Mouse (Mus musculus): ENCODE results near the gene Slc7a8. TPM values are rescaled to one million over a fixed set of nuclear protein-coding genes. Genes with fewer than 3 reads are reported as not detected.

The Slc7a8 gene
- total RNA-seq (2015; ENCODE audit: low replicate concordance) (7.1 and 11.9 TPM in 2 replicates), total RNA-seq (2017; ENCODE audit: low replicate concordance) (2.6 and 3.0 TPM in 2 replicates)

GRCm38 (mm10) chr14:54781610-54782365, at the start of gene Slc7a8:
Gene Slc7a8, minus strand, starts transcription at chr14:54781946.
- ATAC-seq (replicated peaks; ENCODE audit: low FRiP score, poor library complexity, severe bottlenecking), result no peak

- ATAC-seq (replicated peaks; ENCODE audit: low FRiP score, poor library complexity, severe bottlenecking), result no peak
Measured at GRCm38 (mm10) chr14:54823716-54824115, 42.0 kb upstream of the Slc7a8 start.

DNA sequence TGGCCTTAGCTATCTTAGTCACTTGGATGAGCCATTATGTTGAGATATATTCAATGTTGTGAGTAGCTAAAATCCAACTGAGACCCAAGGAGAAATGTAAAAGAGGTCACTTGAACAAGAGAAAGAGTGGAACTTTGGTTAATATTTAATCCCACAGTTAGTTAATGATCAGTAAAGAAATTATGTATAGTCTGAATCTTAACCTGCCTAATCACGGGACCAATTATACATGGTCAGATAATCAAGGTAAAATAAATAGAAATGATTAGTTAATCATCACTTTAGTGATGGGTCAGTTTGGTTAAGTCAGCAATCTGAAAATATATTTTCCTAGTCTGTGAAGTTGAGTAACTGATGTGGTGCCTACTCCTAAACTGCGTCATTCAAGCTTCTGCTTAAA, 40.6 kb upstream of the Slc7a8 start:
- no peak for ATAC-seq (replicated peaks; ENCODE audit: low FRiP score, poor library complexity, severe bottlenecking)

DNA sequence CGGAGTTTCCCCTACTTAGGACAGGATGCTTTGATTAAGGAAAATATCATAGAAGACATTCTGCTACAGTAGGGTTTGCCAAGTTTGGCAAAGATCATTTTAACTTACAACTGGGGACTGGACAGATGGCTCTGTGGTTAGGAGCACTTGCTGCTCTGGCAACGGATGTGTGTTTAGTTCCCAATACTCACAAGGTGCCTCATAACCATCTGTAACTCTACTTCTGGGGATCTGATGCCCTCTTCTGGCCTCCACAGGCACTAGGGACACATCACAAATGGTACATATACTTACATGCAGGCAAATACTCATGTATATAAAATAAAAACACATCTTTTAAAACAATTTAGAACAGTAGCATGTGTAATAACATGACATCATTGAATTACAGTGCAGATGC, 36.0 kb upstream of the Slc7a8 start:
- ATAC-seq (replicated peaks; ENCODE audit: low FRiP score, poor library complexity, severe bottlenecking), result no peak

DNA sequence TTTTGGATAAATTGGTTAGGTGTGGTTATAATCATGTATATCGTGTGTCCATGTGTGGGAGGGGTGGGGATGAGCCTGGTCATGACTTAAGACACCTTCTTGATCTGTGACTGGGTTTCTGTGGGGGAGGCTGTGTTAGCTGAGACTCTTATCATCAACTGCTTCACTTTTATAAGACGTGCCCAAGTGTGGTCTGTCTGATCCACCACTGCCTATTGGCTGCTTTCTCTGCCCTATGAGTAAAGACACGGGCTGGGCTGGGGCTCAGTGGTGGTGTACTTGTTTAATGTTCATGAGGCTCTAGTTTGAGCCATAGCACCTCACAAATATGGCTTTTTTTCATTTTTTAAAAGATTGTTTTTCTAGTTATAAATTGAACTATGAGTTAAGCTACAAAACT, 34.0 kb upstream of the Slc7a8 start:
- ATAC-seq (replicated peaks; ENCODE audit: low FRiP score, poor library complexity, severe bottlenecking), result no peak

GRCm38 (mm10) chr14:54813991-54814390, 32.2 kb upstream of the Slc7a8 start, which contains the start of gene Rnf212b:
Gene Rnf212b, plus strand, starts transcription at chr14:54814141.
- ATAC-seq (replicated peaks; ENCODE audit: low FRiP score, poor library complexity, severe bottlenecking), result no peak

- no peak for ATAC-seq (replicated peaks; ENCODE audit: low FRiP score, poor library complexity, severe bottlenecking)
Measured at GRCm38 (mm10) chr14:54809668-54810033, 27.9 kb upstream of the Slc7a8 start.

DNA sequence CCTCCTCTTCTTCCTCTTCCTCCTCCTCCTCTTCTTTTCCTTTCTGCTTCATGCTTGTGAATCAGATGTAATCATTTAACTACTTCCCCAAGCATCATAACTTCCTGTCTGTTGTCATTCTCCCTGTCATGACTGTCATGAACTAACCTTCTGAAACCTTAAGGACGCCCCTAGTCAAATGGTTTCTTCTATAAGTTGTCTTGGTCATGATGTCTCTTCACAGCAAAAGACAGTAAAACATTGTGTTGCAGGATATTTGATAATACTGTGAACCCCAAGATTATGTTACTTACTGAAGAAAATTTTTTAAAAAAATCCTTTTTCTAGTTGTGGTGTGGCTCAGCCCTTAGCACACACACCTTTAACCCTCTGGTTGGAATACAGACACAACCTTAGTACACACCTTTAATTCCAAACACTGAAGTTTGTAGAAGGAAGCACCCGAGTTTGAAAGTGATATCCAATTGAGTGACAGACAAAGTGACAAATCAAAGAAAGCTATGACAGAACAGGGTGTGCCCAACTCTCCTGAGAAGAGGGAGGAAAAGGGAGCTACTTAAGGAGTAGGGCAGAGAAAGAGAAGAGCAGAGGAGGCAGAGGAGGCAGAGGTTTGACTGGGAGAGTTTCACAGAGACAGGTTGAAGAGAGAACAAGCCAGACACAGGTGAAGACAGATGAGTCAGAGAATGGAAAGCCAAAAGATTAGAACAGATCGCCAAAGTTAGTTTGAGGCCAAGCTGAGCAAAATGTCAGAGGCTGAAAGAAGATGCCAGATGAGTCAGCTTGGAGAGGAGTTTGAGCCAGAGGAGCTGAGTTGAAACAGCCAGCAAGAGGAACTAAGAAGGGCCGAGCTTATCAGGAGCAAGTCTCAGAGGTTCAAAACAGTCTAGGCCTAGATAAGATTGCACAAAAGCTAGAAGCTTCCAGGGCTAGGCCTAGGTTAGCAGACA, 27.2 kb upstream of the Slc7a8 start:
- ATAC-seq (replicated peaks; ENCODE audit: low FRiP score, poor library complexity, severe bottlenecking), result no peak

DNA sequence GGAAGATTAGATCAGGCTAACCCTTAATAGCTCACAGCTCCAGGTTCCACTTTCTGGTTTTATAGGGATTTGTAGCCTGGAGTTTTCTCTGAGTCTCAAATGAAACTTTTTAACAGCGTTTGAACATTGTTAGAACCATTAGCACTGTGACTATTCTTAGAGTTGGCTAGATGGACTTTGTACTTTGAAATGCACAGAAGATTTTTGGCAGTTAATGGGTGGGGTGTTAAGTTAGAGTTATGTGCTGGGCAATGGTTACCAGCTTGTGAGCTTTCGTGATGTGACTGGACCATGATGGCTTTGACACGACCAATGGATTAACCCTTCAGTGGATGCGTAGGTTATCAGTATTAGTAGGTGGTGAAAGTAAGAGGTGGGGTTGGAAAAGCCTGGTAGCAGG, 24.4 kb upstream of the Slc7a8 start:
- no peak for ATAC-seq (replicated peaks; ENCODE audit: low FRiP score, poor library complexity, severe bottlenecking)

- ATAC-seq (replicated peaks; ENCODE audit: low FRiP score, poor library complexity, severe bottlenecking), result no peak
Measured at GRCm38 (mm10) chr14:54802428-54802827, 20.7 kb upstream of the Slc7a8 start.

GRCm38 (mm10) chr14:54799686-54800085, 17.9 kb upstream of the Slc7a8 start:
- ATAC-seq (replicated peaks; ENCODE audit: low FRiP score, poor library complexity, severe bottlenecking), result no peak

- no peak for ATAC-seq (replicated peaks; ENCODE audit: low FRiP score, poor library complexity, severe bottlenecking)
Measured at GRCm38 (mm10) chr14:54796760-54797159, 15.0 kb upstream of the Slc7a8 start.

DNA sequence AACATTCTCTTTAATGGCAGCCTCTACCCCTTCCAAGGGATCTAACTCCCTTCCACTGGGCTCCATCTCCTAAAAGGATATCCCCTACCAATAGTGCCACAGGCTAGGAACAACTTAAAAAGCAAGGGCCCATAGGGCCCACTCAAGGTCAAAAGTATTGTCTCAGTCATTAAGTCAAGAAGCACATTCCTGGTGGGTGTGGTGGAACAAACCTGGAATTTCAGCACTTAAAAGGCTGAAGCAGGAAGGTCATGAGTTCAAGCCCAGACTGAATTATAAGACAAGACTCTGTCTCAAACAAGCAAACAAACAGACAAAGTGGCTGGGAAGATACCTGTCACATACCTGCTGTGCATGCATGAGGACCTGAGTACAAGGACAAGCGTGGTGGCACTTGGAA, 14.2 kb upstream of the Slc7a8 start:
- no peak for ATAC-seq (replicated peaks; ENCODE audit: low FRiP score, poor library complexity, severe bottlenecking)

- ATAC-seq (replicated peaks; ENCODE audit: low FRiP score, poor library complexity, severe bottlenecking), result no peak
Measured at GRCm38 (mm10) chr14:54793894-54794830, 12.4 kb upstream of the Slc7a8 start.

GRCm38 (mm10) chr14:54793351-54793750, 11.6 kb upstream of the Slc7a8 start:
- no peak for ATAC-seq (replicated peaks; ENCODE audit: low FRiP score, poor library complexity, severe bottlenecking)

DNA sequence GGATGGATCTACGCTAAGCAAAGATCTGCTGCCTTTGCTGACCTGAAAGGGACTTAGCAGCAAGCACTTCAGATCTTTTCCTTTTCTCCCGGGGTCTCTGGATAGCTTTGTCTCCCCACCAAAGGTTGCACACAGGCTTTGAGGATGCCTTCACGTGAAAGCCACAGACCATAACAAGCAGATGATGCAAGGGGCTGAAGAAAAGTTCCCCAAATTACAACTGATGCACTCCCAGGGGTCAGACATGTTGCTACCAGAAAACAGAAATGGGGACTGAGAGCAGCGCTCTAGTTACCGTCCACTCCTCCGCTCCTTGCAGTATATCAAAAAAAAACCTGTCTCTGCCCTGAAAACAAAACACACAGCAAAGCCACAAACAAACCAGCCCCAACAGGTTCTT, 10.4 kb upstream of the Slc7a8 start:
- ATAC-seq (replicated peaks; ENCODE audit: low FRiP score, poor library complexity, severe bottlenecking), result no peak

GRCm38 (mm10) chr14:54788231-54788630, 6.5 kb upstream of the Slc7a8 start:
- no peak for ATAC-seq (replicated peaks; ENCODE audit: low FRiP score, poor library complexity, severe bottlenecking)

- ATAC-seq (replicated peaks; ENCODE audit: low FRiP score, poor library complexity, severe bottlenecking), result no peak
Measured at GRCm38 (mm10) chr14:54787226-54787625, 5.5 kb upstream of the Slc7a8 start.

DNA sequence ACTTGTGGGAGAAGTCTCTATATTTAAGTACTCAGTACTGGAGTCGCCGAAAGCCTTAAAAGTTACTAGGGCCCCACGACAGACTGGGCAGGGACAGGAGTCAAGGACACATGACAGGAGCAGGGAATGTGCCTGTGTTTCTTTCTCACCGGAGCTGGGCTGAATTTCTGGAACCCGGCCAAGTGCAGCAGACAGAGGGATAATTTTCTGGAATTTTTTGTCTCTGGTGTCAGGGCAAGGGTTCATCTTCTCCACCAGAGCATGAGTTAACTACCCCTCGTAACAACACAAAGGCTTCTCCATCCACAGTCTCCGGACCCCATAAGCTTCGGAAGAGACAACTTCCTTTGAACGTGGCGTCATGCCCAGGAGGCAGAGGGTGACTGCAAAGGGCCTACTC, 4.7 kb upstream of the Slc7a8 start:
- no peak for ATAC-seq (replicated peaks; ENCODE audit: low FRiP score, poor library complexity, severe bottlenecking)

DNA sequence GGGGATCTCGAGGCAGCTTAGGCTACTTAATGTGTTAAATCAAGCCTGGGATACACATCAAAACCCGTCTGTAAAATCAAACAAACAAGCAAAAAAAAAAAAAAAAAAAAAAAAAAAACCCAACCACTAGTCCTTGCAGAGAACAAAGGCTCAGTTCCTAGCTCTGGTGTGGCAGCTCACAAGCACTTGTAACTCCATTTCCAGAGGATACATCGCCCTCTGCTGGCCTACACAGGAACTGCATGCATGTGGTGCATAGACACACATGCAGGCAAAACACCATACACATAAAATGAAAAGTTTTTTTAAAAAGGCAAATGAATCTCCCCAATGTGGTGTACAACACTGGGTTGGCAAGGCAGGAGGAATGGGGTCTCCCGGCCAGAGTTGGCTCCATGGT, 4.2 kb upstream of the Slc7a8 start:
- ATAC-seq (replicated peaks; ENCODE audit: low FRiP score, poor library complexity, severe bottlenecking), result peak; percentile 57; the same call in 1 of the 2 replicates

Measured in erythroid progenitor cell, adult 5-6 weeks (primary cell).